Mouse (Mus musculus) E14TG2a.4 (cell line): Measurements from ENCODE around the gene Arhgap9.

Experiments
- CTCF ChIP-seq: conservative IDR thresholded peaks from 2 replicates; pipeline ENCODE4 v1.5.1; 2014; ENCODE audit warnings: low read length
- NANOG ChIP-seq: IDR thresholded peaks from 2 replicates; pipeline ENCODE4 v1.6.1; 2014; ENCODE audit warnings: borderline replicate concordance, low read length, mixed read lengths
- POU5F1 ChIP-seq: IDR thresholded peaks from 2 replicates; pipeline ENCODE4 v1.6.1; 2014; ENCODE audit warnings: low read length, borderline replicate concordance

GRCm38 (mm10) chr10:127333152-127333551 lies 11.4 kb downstream of the Arhgap9 start:
- TF ChIP-seq CTCF (peak; percentile 32; the same call in 1 of the 2 replicates), POU5F1 (no peak), NANOG (no peak)
